Mouse (Mus musculus) liver, embryonic 16.5 days (tissue): Measurements from ENCODE around the gene Phf3. TPM values are rescaled to one million over a fixed set of nuclear protein-coding genes. Genes with fewer than 3 reads are reported as not detected.
"Not testable (repeated sequence)": the region's sequence is repeated elsewhere in the genome, so short reads cannot be mapped to it uniquely, and the experiment has no call there.

Source experiments
- ATAC-seq: fragments of 200-750 bp; cut with Nextera tagmentation; 2 replicates; pipeline ENCODE4 v1.8.0; 2017; ENCODE audit warnings: low read depth, mild to moderate bottlenecking, moderate number of reproducible peaks, moderate library complexity
- H3K27ac ChIP-seq: fragments of 300-500 bp; sonication (generic); 2 replicates; pipeline ENCODE4 v1.5.1; 2014; ENCODE audit warnings: mild to moderate bottlenecking, low read length
- H3K27me3 ChIP-seq: fragments of 300-500 bp; sonication (generic); 2 replicates; pipeline ENCODE4 v1.6.1; 2014; ENCODE audit warnings: low read depth, low read length, mixed read lengths; ENCODE audit not compliant: control insufficient read depth, insufficient read depth
- H3K36me3 ChIP-seq: fragments of 300-500 bp; sonication (generic); 2 replicates; pipeline ENCODE4 v1.6.1; 2014; ENCODE audit warnings: mild to moderate bottlenecking; ENCODE audit not compliant: control insufficient read depth, insufficient read depth
- H3K4me1 ChIP-seq: fragments of 300-500 bp; sonication (generic); 2 replicates; pipeline ENCODE4 v1.6.1; 2014; ENCODE audit warnings: low read depth, low read length, mixed read lengths; ENCODE audit not compliant: control insufficient read depth
- H3K4me2 ChIP-seq: fragments of 300-500 bp; sonication (generic); 2 replicates; pipeline ENCODE4 v1.6.1; 2014; ENCODE audit warnings: low read depth, low read length, mixed read lengths
- H3K4me3 ChIP-seq: fragments of 300-500 bp; sonication (generic); 2 replicates; pipeline ENCODE4 v1.5.1; 2014; ENCODE audit warnings: low read depth, mild to moderate bottlenecking, low read length
- H3K9ac ChIP-seq: fragments of 300-500 bp; sonication (generic); 2 replicates; pipeline ENCODE4 v1.6.1; 2014; ENCODE audit warnings: low read depth, low read length
- H3K9me3 ChIP-seq: fragments of 300-500 bp; sonication (generic); replicated peaks from 2 replicates; pipeline ENCODE4 v1.6.1; 2016; ENCODE audit warnings: low read length; ENCODE audit not compliant: control insufficient read depth
- WGBS: fragments of 180-500 bp; shearing (Covaris S2); extraction: QIAGEN DNeasy Blood & Tissue Kit; methylation state at CpG from one replicate; pipeline ENCODE4 v1.1.7; 2014; ENCODE audit not compliant: insufficient replicate concordance; 5-methylcytosine and 5-hydroxymethylcytosine counted together
- polyA plus RNA-seq: library from polyadenylated mRNA; unstranded; fragments of >200 nt; fragmentation: Nextera tagmentation; extraction: Ambion mirVana; gene quantifications from 2 replicates; pipeline ENCODE4 v1.2.1, GENCODE M21; 2015

Phf3 gene
- polyA plus RNA-seq, 1 experiment from 2014 or later, result 12.5 TPM

GRCm38 (mm10) chr1:30883806-30884205 lies 10.1 kb upstream of the Phf3 start:
- not testable (repeated sequence) for H3K4me3 ChIP-seq, H3K4me2 ChIP-seq, H3K27me3 ChIP-seq, ATAC-seq, H3K9ac ChIP-seq, H3K4me1 ChIP-seq, H3K27ac ChIP-seq, H3K36me3 ChIP-seq, H3K9me3 ChIP-seq
- 86% methylated on average over 1 of the region's 1 CpGs for WGBS

- no peak overlapping the region for H3K4me2 ChIP-seq
- H3K27ac ChIP-seq, result no peak overlapping the region
- H3K9ac ChIP-seq, result no peak overlapping the region
- H3K4me1 ChIP-seq, result peaks cover 10% of the 10 kb centered on the region
- ATAC-seq, result no peak
- H3K4me3 ChIP-seq, result no peak overlapping the region
- H3K36me3 ChIP-seq, result no peaks in the 10 kb centered on the region
- H3K27me3 ChIP-seq, result no peaks in the 10 kb centered on the region
- H3K9me3 ChIP-seq, result no peaks in the 10 kb centered on the region
Measured at GRCm38 (mm10) chr1:30875746-30876145, 2.0 kb upstream of the Phf3 start.

- Histone ChIP-seq H3K27ac (peak overlapping the region; percentile 94), H3K36me3 (no peaks in the 10 kb centered on the region), H3K27me3 (no peaks in the 10 kb centered on the region), H3K4me1 (peaks cover 10% of the 10 kb centered on the region), H3K4me2 (peak overlapping the region; percentile 81), H3K9ac (peak overlapping the region; percentile 92), H3K4me3 (peak overlapping the region; percentile 89), H3K9me3 (no peaks in the 10 kb centered on the region)
- no peak for ATAC-seq
- WGBS, result 41% methylated on average over 15 of the region's 15 CpGs
Measured at GRCm38 (mm10) chr1:30874261-30875131, 775 bp upstream of the Phf3 start.

- H3K9me3 ChIP-seq, result no peaks in the 10 kb centered on the region
- H3K4me1 ChIP-seq, result peaks cover 10% of the 10 kb centered on the region
- peak; percentile 82 for ATAC-seq
- no peaks in the 10 kb centered on the region for H3K36me3 ChIP-seq
- peak overlapping the region; percentile 94 for H3K27ac ChIP-seq
- WGBS, result under 1% methylated on average over 66 of the region's 79 CpGs
- peak overlapping the region; percentile 81 for H3K4me2 ChIP-seq
- H3K4me3 ChIP-seq, result peak overlapping the region; percentile 89
- peak overlapping the region; percentile 92 for H3K9ac ChIP-seq
- no peaks in the 10 kb centered on the region for H3K27me3 ChIP-seq
Measured at GRCm38 (mm10) chr1:30872836-30873540, 733 bp downstream of the Phf3 start.

- Histone ChIP-seq H3K36me3 (no peaks in the 10 kb centered on the region), H3K9me3 (no peaks in the 10 kb centered on the region), H3K4me3 (no peak overlapping the region), H3K9ac (no peak overlapping the region), H3K4me2 (no peak overlapping the region), H3K4me1 (peaks cover 7% of the 10 kb centered on the region), H3K27me3 (no peaks in the 10 kb centered on the region), H3K27ac (no peak overlapping the region)
- 79% methylated on average over 4 of the region's 4 CpGs for WGBS
- no peak for ATAC-seq
Measured at GRCm38 (mm10) chr1:30867786-30868185, 5.9 kb downstream of the Phf3 start.

GRCm38 (mm10) chr1:30852518-30852917 lies 21.2 kb downstream of the Phf3 start:
- ATAC-seq, result no peak
- Histone ChIP-seq H3K4me2 (no peak overlapping the region), H3K36me3 (no peaks in the 10 kb centered on the region), H3K9ac (no peak overlapping the region), H3K27ac (no peak overlapping the region), H3K9me3 (no peaks in the 10 kb centered on the region), H3K27me3 (no peaks in the 10 kb centered on the region), H3K4me1 (no peaks in the 10 kb centered on the region), H3K4me3 (no peak overlapping the region)
- 83% methylated on average over 3 of the region's 3 CpGs for WGBS

GRCm38 (mm10) chr1:30851920-30852319 lies 21.8 kb downstream of the Phf3 start:
- no peaks in the 10 kb centered on the region for H3K27me3 ChIP-seq
- H3K9me3 ChIP-seq, result no peaks in the 10 kb centered on the region
- H3K27ac ChIP-seq, result no peak overlapping the region
- H3K36me3 ChIP-seq, result no peaks in the 10 kb centered on the region
- no peaks in the 10 kb centered on the region for H3K4me1 ChIP-seq
- ATAC-seq, result no peak
- WGBS, result 90% methylated on average over 3 of the region's 3 CpGs
- H3K4me3 ChIP-seq, result no peak overlapping the region
- H3K4me2 ChIP-seq, result no peak overlapping the region
- H3K9ac ChIP-seq, result no peak overlapping the region

- Histone ChIP-seq H3K27ac (no peak overlapping the region), H3K4me1 (no peaks in the 10 kb centered on the region), H3K9me3 (no peaks in the 10 kb centered on the region), H3K9ac (no peak overlapping the region), H3K4me2 (no peak overlapping the region), H3K4me3 (no peak overlapping the region), H3K27me3 (no peaks in the 10 kb centered on the region), H3K36me3 (no peaks in the 10 kb centered on the region)
- ATAC-seq, result no peak
- 63% methylated on average over 2 of the region's 2 CpGs for WGBS
Measured at GRCm38 (mm10) chr1:30850906-30851305, 22.8 kb downstream of the Phf3 start.

- H3K4me1 ChIP-seq, result no peaks in the 10 kb centered on the region
- no peak overlapping the region for H3K27ac ChIP-seq
- WGBS, result 53% methylated on average over 3 of the region's 3 CpGs
- no peak overlapping the region for H3K4me2 ChIP-seq
- H3K9me3 ChIP-seq, result no peaks in the 10 kb centered on the region
- H3K36me3 ChIP-seq, result no peaks in the 10 kb centered on the region
- ATAC-seq, result no peak
- H3K4me3 ChIP-seq, result no peak overlapping the region
- no peak overlapping the region for H3K9ac ChIP-seq
- H3K27me3 ChIP-seq, result no peaks in the 10 kb centered on the region
Measured at GRCm38 (mm10) chr1:30849955-30850354, 23.8 kb downstream of the Phf3 start.
